Mouse (Mus musculus) layer of hippocampus, adult 9-11 months (tissue): ENCODE results near the gene H1f0.

ENCODE experiments used
- DNase-seq: peaks from one replicate; pipeline ENCODE4 v3.0.0; 2022

The H1f0 gene

GRCm38 (mm10) chr15:79071117-79072039, 43.1 kb downstream of the H1f0 start:
- DNase-seq = no peak

GRCm38 (mm10) chr15:79073752-79074151, 45.5 kb downstream of the H1f0 start:
- no peak for DNase-seq

- no peak for DNase-seq
Observed at GRCm38 (mm10) chr15:79074446-79074845, 46.2 kb downstream of the H1f0 start.

- peak; percentile 88 for DNase-seq
Observed at GRCm38 (mm10) chr15:79074913-79075532, 46.8 kb downstream of the H1f0 start, which contains the start of gene Eif3l. TSS of gene Eif3l (plus strand) at chr15:79075179.

DNA sequence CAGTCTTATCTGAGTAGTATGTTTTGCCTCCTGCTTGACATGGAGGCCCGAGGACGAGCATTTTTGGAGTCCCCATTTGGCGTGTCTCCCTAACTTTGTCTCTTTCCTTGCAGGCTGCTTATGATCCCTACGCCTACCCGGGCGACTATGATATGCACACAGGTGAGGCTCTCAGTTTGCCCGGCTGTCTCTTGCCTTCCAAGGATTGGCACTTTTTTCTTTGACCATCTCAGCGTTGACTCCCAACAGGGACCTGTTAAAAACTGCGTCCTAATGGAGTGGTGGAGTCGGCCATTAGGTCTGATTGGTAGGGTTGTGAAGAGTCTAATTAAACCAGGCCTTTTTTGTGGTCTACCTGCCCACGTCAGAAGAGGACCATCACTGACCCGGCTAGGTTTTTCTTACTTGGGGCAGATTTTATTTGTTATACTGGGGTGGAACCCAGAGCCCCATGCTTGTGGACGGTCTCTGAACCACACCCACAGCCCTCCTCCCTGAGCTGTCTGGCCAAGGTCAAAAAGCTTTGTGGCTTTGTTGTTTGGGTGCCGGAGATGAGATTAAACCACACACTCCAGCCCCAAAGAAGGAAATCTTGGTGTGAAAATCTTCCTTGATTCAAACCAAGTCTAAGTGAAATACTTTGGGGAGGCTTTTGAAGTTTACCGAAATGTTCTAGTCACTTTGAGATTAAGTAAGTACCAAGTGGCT, 47.6 kb downstream of the H1f0 start:
- no peak for DNase-seq

GRCm38 (mm10) chr15:79079567-79079966, 51.3 kb downstream of the H1f0 start:
- no peak for DNase-seq
